Mouse (Mus musculus) T-helper 2 cell (primary cell): Measurements from ENCODE around the gene Ruvbl2.
"Not testable (repeated sequence)": the region's sequence is repeated elsewhere in the genome, so short reads cannot be mapped to it uniquely, and the experiment has no call there.

Source experiments
- in situ Hi-C: fragments of 300-600 bp; cut with MboI, MseI; formaldehyde crosslinking; loops from one replicate; pipeline ENCODE4 v1.15.1; 2025; ENCODE audit warnings: high pct_unique_total_duplicates

Gene Ruvbl2

GRCm38 (mm10) chr7:45437521-45438276 lies at the start of gene Ruvbl2:
Gene Ruvbl2 (minus strand): TSS chr7:45438096.
- in situ Hi-C loops, result no loop called here

- in situ Hi-C loops, result no loop called here
Observed at GRCm38 (mm10) chr7:45486761-45487415, 49.0 kb upstream of the Ruvbl2 start, which contains the start of gene Gm45808. Gene Gm45808 (minus strand): TSS chr7:45486811.

GRCm38 (mm10) chr7:45486158-45486557 lies 48.3 kb upstream of the Ruvbl2 start:
- in situ Hi-C loops, result no loop called here

GRCm38 (mm10) chr7:45484985-45485384 lies 47.1 kb upstream of the Ruvbl2 start:
- in situ Hi-C loops, result not testable (repeated sequence)

GRCm38 (mm10) chr7:45482166-45482565 lies 44.3 kb upstream of the Ruvbl2 start:
- in situ Hi-C loops, result no loop called here

- in situ Hi-C loops, result no loop called here
Observed at GRCm38 (mm10) chr7:45481374-45481927, 43.6 kb upstream of the Ruvbl2 start, which contains the start of gene Tulp2. Gene Tulp2 (plus strand): TSS chr7:45481877.

GRCm38 (mm10) chr7:45480310-45480709 lies 42.4 kb upstream of the Ruvbl2 start:
- in situ Hi-C loops, result not testable (repeated sequence)

GRCm38 (mm10) chr7:45478774-45479173 lies 40.9 kb upstream of the Ruvbl2 start:
- in situ Hi-C loops, result loop anchor here (5.0 kb wide), 1 partner anchor 84 kb away; no protein-coding TSS in a partner anchor

GRCm38 (mm10) chr7:45477003-45477402 lies 39.1 kb upstream of the Ruvbl2 start:
- in situ Hi-C loops, result loop anchor here (5.0 kb wide), 1 partner anchor 85 kb away; no protein-coding TSS in a partner anchor

- in situ Hi-C loops, result loop anchor here (5.0 kb wide), 1 partner anchor 86 kb away; no protein-coding TSS in a partner anchor
Observed at GRCm38 (mm10) chr7:45476453-45476852, 38.6 kb upstream of the Ruvbl2 start.

- in situ Hi-C loops, result loop anchor here (5.0 kb wide), 1 partner anchor 87 kb away; no protein-coding TSS in a partner anchor
Observed at GRCm38 (mm10) chr7:45475291-45475969, 37.5 kb upstream of the Ruvbl2 start.

GRCm38 (mm10) chr7:45470869-45471268 lies 33.0 kb upstream of the Ruvbl2 start:
- in situ Hi-C loops, result no loop called here

GRCm38 (mm10) chr7:45467090-45467670 lies 29.3 kb upstream of the Ruvbl2 start:
- in situ Hi-C loops, result no loop called here

- in situ Hi-C loops, result no loop called here
Observed at GRCm38 (mm10) chr7:45466283-45467089, 28.6 kb upstream of the Ruvbl2 start, which contains the start of gene Bax. Gene Bax (minus strand): TSS chr7:45466898.

- in situ Hi-C loops, result no loop called here
Observed at GRCm38 (mm10) chr7:45465549-45465948, 27.7 kb upstream of the Ruvbl2 start.

- in situ Hi-C loops, result no loop called here
Observed at GRCm38 (mm10) chr7:45465112-45465511, 27.2 kb upstream of the Ruvbl2 start.

- in situ Hi-C loops, result no loop called here
Observed at GRCm38 (mm10) chr7:45463987-45464778, 26.3 kb upstream of the Ruvbl2 start.

GRCm38 (mm10) chr7:45462868-45463267 lies 25.0 kb upstream of the Ruvbl2 start:
- in situ Hi-C loops, result not testable (repeated sequence)

GRCm38 (mm10) chr7:45462325-45462724 lies 24.4 kb upstream of the Ruvbl2 start:
- in situ Hi-C loops, result no loop called here

GRCm38 (mm10) chr7:45461781-45462180 lies 23.9 kb upstream of the Ruvbl2 start:
- in situ Hi-C loops, result no loop called here
